Mouse (Mus musculus) bone marrow, adult 2 months (tissue): ENCODE results near the gene Zfp422.

ENCODE experiments used
- CTCF ChIP-seq: fragments of 200-500 bp; IDR thresholded peaks from 2 replicates; pipeline ENCODE4 v1.5.1; 2011; ENCODE audit warnings: low read length, control low read depth; ENCODE audit not compliant: control insufficient read depth, insufficient read depth
- POLR2A ChIP-seq: fragments of 200-500 bp; IDR thresholded peaks from 2 replicates; pipeline ENCODE4 v1.6.1; 2011; ENCODE audit warnings: low read depth, mild to moderate bottlenecking, control low read depth, low read length, borderline replicate concordance; ENCODE audit not compliant: control insufficient read depth

DNA sequence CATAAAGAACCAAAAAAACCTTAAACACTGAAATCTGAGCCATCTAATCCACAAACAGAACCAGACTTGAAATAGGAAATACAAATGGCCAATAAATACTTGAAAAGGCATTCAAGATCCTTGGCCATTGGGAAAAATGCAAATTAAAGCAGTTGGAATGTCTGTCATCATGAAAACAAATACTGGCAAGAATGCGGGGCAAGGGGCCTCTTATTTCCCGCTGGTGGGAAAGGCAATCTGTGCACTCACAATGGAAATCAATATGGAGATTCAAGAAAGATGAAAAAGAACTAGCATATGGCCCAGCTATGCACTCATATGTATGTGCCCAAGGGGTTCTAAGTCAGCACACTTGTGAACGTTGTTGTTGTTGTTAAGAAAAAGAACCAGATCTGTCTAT lies 38.1 kb upstream of the Zfp422 start:
- no peak for TF ChIP-seq CTCF
- TF ChIP-seq POLR2A: no peak
